Mouse (Mus musculus): ENCODE measurements at regions not wholly inside any gene's neighbourhood (a gene's known extent, or its start where the extent isn't known, plus 50 kb on each side); places are given as distances from the start of the nearest gene placed in this dataset.

DNA sequence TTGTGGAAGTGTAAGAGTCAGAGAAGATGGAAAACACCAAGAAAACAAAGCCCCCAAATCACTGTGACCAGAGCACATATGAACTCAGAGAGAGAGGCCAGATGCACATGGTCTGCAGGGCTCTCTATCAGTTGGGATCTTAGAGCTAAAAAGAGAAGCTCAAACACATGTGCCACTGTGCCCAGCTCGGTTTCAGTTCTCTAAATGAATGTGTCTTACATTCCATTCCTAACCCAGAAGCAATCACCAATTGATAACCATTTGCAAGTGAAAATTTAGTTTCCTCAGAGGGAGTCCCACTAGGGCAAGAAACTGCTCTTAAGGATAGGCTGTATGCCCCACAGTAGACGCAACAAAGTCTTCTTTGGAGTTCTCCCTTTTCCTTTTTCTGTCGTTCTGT, 153.6 kb downstream of the Rab28 start:
- TF ChIP-seq CTCF (IDR thresholded peaks at IDR 0.05; ENCODE audit: low read depth, low read length) (no peak), EP300 (IDR thresholded peaks at IDR 0.05; ENCODE audit: insufficient read depth, low read depth, low read length) (no peak)
